Mouse (Mus musculus): ENCODE measurements around the gene Psg23. TPM values are rescaled to one million over a fixed set of nuclear protein-coding genes. Genes with fewer than 3 reads are reported as not detected.

Psg23 gene
- under 1 TPM; 0.16 to 0.22 TPM for polyA plus RNA-seq (2017; shearing (Covaris generic))

GRCm38 (mm10) chr7:18616401-18616800 is at the start of gene Psg23:
Gene Psg23 (minus strand): TSS chr7:18616501.

GRCm38 (mm10) chr7:18656625-18657024 is 40.3 kb upstream of the Psg23 start, which contains the start of gene Psg21:
Gene Psg21 (minus strand): TSS chr7:18656725.

GRCm38 (mm10) chr7:18567205-18567604 is 49.1 kb downstream of the Psg23 start, which contains the start of gene Psg27:
Gene Psg27 (minus strand): TSS chr7:18567305.

Other genes starting within 250 kb of the Psg23 start
- gene Psg28, start 184.5 kb downstream of the Psg23 start, polyA plus RNA-seq (2017; shearing (Covaris generic)) = under 1 TPM in 1 of 2 experiments, not detected in 1; 0.49 TPM
- gene Psg26, start 132.3 kb downstream of the Psg23 start, polyA plus RNA-seq (2017; shearing (Covaris generic)) = not detected
- under 1 TPM; 0.05 to 0.39 TPM for gene Psg25, start 84.2 kb downstream of the Psg23 start, polyA plus RNA-seq (2017; shearing (Covaris generic))
- gene Psg27, start 49.2 kb downstream of the Psg23 start, polyA plus RNA-seq (2017; shearing (Covaris generic)) = not detected
- gene Psg21, start 40.2 kb upstream of the Psg23 start, polyA plus RNA-seq (2017; shearing (Covaris generic)) = under 1 TPM; 0.19 to 0.86 TPM
- gene Psg20, start 69.7 kb upstream of the Psg23 start, polyA plus RNA-seq (2017; shearing (Covaris generic)) = under 1 TPM in 1 of 2 experiments, not detected in 1; 0.94 TPM
- not detected for gene Psg22, start 101.6 kb upstream of the Psg23 start, polyA plus RNA-seq (2017; shearing (Covaris generic))
- 1 to 10 TPM in 1 of 2 experiments, not detected in 1; 1.0 TPM for gene Psg19, start 182.0 kb upstream of the Psg23 start, polyA plus RNA-seq (2017; shearing (Covaris generic))
- not detected for gene Psg17, start 205.1 kb upstream of the Psg23 start, polyA plus RNA-seq (2017; shearing (Covaris generic))
- gene Mill2, start 223.5 kb upstream of the Psg23 start, polyA plus RNA-seq (2017; shearing (Covaris generic)) = under 1 TPM in 1 of 2 experiments, not detected in 1; 0.68 TPM

Measured in inflammation-experienced regulatory T-cells (primary cell).